Mouse (Mus musculus) cerebellum, adult (tissue): ENCODE data around the gene Ptgr1.

Experiments used
- ATAC-seq: cut with Nextera tagmentation; 2 replicates; pipeline ENCODE4 v1.9.2; 2017; ENCODE audit warnings: mild to moderate bottlenecking, moderate library complexity, mixed read lengths; ENCODE audit not compliant: insufficient number of reproducible peaks, low FRiP score, low TSS enrichment

The Ptgr1 gene

GRCm38 (mm10) chr4:58992195-58992594 is 5.3 kb upstream of the Ptgr1 start:
- ATAC-seq: no peak

- ATAC-seq: no peak
Observed at GRCm38 (mm10) chr4:58990609-58991434, 3.9 kb upstream of the Ptgr1 start.

GRCm38 (mm10) chr4:58989303-58989898 is 2.5 kb upstream of the Ptgr1 start:
- peak; percentile 56; the same call in 1 of the 2 replicates for ATAC-seq

- ATAC-seq: no peak; the same call in 1 of the 2 replicates
Observed at GRCm38 (mm10) chr4:58985157-58985648, 1.7 kb downstream of the Ptgr1 start.

- ATAC-seq: no peak
Observed at GRCm38 (mm10) chr4:58982806-58983205, 4.1 kb downstream of the Ptgr1 start.

- no peak for ATAC-seq
Observed at GRCm38 (mm10) chr4:58981421-58981820, 5.5 kb downstream of the Ptgr1 start.

- no peak for ATAC-seq
Observed at GRCm38 (mm10) chr4:58975711-58976110, 11.2 kb downstream of the Ptgr1 start.

- ATAC-seq: no peak
Observed at GRCm38 (mm10) chr4:58970678-58971077, 16.2 kb downstream of the Ptgr1 start.

- no peak for ATAC-seq
Observed at GRCm38 (mm10) chr4:58965136-58965535, 21.8 kb downstream of the Ptgr1 start.

- no peak for ATAC-seq
Observed at GRCm38 (mm10) chr4:58963271-58963670, 23.6 kb downstream of the Ptgr1 start.

- no peak for ATAC-seq
Observed at GRCm38 (mm10) chr4:58961719-58962118, 25.2 kb downstream of the Ptgr1 start.

GRCm38 (mm10) chr4:58952630-58953029 is 34.3 kb downstream of the Ptgr1 start:
- ATAC-seq: no peak

- no peak for ATAC-seq
Observed at GRCm38 (mm10) chr4:58948391-58948790, 38.5 kb downstream of the Ptgr1 start.

- ATAC-seq: 0 out of 2 replicates have a peak, but pooled peaks have one; percentile 1
Observed at GRCm38 (mm10) chr4:58944695-58945094, 42.2 kb downstream of the Ptgr1 start.

- ATAC-seq: 0 out of 2 replicates have a peak, but pooled peaks have one; percentile 41
Observed at GRCm38 (mm10) chr4:58944206-58944553, 42.7 kb downstream of the Ptgr1 start.

GRCm38 (mm10) chr4:58943420-58944205 is 43.3 kb downstream of the Ptgr1 start, which contains the start of gene Zkscan16:
TSS of gene Zkscan16 (plus strand) at chr4:58943628.
- peak; percentile 84 for ATAC-seq

GRCm38 (mm10) chr4:58942942-58943341 is 44.0 kb downstream of the Ptgr1 start:
- no peak for ATAC-seq

- ATAC-seq: no peak
Observed at GRCm38 (mm10) chr4:58941638-58942037, 45.3 kb downstream of the Ptgr1 start.

GRCm38 (mm10) chr4:58935846-58936245 is 51.1 kb downstream of the Ptgr1 start:
- ATAC-seq: no peak

GRCm38 (mm10) chr4:58934746-58935476 is 52.0 kb downstream of the Ptgr1 start:
- ATAC-seq: peak; percentile 97
